Mouse (Mus musculus) G1E (cell line): ENCODE measurements around the gene Vars2. TPM values are rescaled to one million over a fixed set of nuclear protein-coding genes. Genes with fewer than 3 reads are reported as not detected.
A peak's percentile ranks its signal among the peaks of the same experiment; 100 is the strongest.

Experiments used
- ATAC-seq: 2 replicates; pipeline ENCODE4 v1.8.0; 2016; ENCODE audit warnings: mild to moderate bottlenecking; ENCODE audit not compliant: insufficient number of reproducible peaks, poor library complexity, low FRiP score, severe bottlenecking; ENCODE audit errors: extremely low read depth
- DNase-seq: peaks from one replicate; pipeline ENCODE4 v3.0.0; 2012; ENCODE audit warnings: low spot score
- H3K27me3 ChIP-seq: 2 replicates; pipeline ENCODE4 v1.6.1; 2012; ENCODE audit warnings: mild to moderate bottlenecking, low read length, inconsistent platforms; ENCODE audit not compliant: insufficient read depth
- H3K36me3 ChIP-seq: replicated peaks from 2 replicates; pipeline ENCODE3; 2012; ENCODE audit warnings: mild to moderate bottlenecking, inconsistent platforms
- H3K4me1 ChIP-seq: 2 replicates; pipeline ENCODE4 v1.6.1; 2012; ENCODE audit warnings: low read depth, low read length, inconsistent platforms, mixed read lengths; ENCODE audit not compliant: insufficient read depth
- H3K4me3 ChIP-seq: 2 replicates; pipeline ENCODE4 v1.5.1; 2012; ENCODE audit warnings: low read depth, mild to moderate bottlenecking, inconsistent platforms, low read length, moderate library complexity, mixed read lengths
- H3K9me3 ChIP-seq: replicated peaks from 2 replicates; pipeline ENCODE4 v1.6.1; 2012; ENCODE audit warnings: inconsistent platforms
- CTCF ChIP-seq: IDR thresholded peaks from 2 replicates; pipeline ENCODE4 v1.5.1; 2012; ENCODE audit warnings: low read depth, low read length, inconsistent platforms, mixed read lengths
- GATA1 ChIP-seq: IDR thresholded peaks from 2 replicates; pipeline ENCODE4 v1.6.1; 2012; ENCODE audit warnings: borderline replicate concordance, low read length, inconsistent platforms, mixed read lengths
- GATA2 ChIP-seq: IDR thresholded peaks from 2 replicates; pipeline ENCODE4 v1.6.1; 2012; ENCODE audit warnings: low read depth, low read length, inconsistent platforms, borderline replicate concordance
- POLR2AphosphoS5 ChIP-seq: IDR thresholded peaks from 2 replicates; pipeline ENCODE4 v1.6.1; 2012; ENCODE audit warnings: low read depth, low read length, inconsistent platforms; ENCODE audit not compliant: insufficient replicate concordance
- TAL1 ChIP-seq: conservative IDR thresholded peaks from 2 replicates; pipeline ENCODE4 v1.6.1; 2012; ENCODE audit warnings: low read depth, low read length, inconsistent platforms, mixed read lengths
- polyA plus RNA-seq: library from polyadenylated mRNA; stranded (reverse); fragments of >175 nt; gene quantifications from 2 replicates; pipeline ENCODE4 v1.2.3, GENCODE M21; 2012
- total RNA-seq, 2 experiments: library from RNA; stranded (forward) in 1 of 2; stranded (reverse) in 1 of 2; fragments of 200-1000 nt in 1 of 2; fragments of >200 nt in 1 of 2; fragmentation: Nextera tagmentation in 1 of 2; gene quantifications; 2 replicates each; pipeline ENCODE4 v1.2.3; 2014 to 2017

Gene Vars2
- total and polyA plus RNA-seq, 3 experiments = 11.0 to 93.9 (median 24.6) TPM

DNA sequence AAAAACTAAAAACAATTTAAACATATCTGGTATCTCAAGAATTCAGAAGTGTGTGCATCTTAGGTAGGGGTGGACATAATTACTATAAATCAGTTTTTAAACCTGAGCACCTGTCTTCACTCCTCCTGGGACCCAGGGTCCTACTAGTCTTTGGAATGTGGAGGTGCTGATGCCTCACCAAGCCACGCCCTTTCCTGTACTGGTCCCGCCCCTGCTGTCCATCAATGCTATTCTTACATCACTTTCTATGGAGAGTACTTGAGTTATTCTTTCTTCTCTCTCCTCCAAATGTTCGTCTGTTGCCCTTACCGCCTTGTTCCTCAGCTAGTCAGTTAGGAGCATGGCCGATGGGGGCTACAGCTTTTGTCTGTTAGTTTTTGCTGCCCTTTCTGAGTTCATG lies 31.0 kb downstream of the Vars2 start:
- H3K9me3 ChIP-seq = no peaks in the 10 kb centered on the region
- H3K27me3 ChIP-seq = peaks cover 9% of the 10 kb centered on the region
- H3K36me3 ChIP-seq = no peaks in the 10 kb centered on the region
- H3K4me3 ChIP-seq = no peak overlapping the region
- TF ChIP-seq GATA2 (no peak), POLR2AphosphoS5 (no peak), GATA1 (no peak), CTCF (no peak), TAL1 (no peak)
- ATAC-seq (no peak), DNase-seq (no peak)
- peaks cover 4% of the 10 kb centered on the region for H3K4me1 ChIP-seq

DNA sequence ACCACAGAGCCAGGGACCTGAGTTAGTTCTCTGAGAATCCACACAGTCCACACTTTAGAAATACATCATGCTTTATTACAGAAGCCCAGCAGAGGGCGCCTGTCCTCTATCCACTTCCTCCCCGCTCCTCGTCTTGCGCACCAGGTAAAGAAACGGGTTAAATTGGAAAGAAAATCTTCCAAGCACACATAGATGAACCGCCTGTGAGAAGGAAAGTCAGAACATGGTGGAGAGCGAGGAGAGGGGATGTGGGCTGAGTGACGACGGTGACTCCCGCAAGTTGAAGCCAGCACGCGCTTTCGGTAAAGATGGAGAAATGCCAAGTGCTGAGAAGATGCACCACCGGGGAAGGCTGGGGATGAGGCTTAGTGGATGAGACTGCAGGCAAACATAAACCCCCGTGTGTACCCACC lies 31.7 kb downstream of the Vars2 start:
- TF ChIP-seq CTCF = peak; percentile 45
- TF ChIP-seq GATA2 = no peak
- no peak for TF ChIP-seq GATA1
- TF ChIP-seq TAL1 = no peak
- TF ChIP-seq POLR2AphosphoS5 = no peak
- Histone ChIP-seq H3K27me3 (peaks cover 9% of the 10 kb centered on the region), H3K4me3 (peak overlapping the region; percentile 58; the same call in 1 of the 2 replicates), H3K36me3 (no peaks in the 10 kb centered on the region), H3K9me3 (no peaks in the 10 kb centered on the region), H3K4me1 (peaks cover 4% of the 10 kb centered on the region)
- ATAC-seq = no peak
- peak; percentile 30 for DNase-seq

DNA sequence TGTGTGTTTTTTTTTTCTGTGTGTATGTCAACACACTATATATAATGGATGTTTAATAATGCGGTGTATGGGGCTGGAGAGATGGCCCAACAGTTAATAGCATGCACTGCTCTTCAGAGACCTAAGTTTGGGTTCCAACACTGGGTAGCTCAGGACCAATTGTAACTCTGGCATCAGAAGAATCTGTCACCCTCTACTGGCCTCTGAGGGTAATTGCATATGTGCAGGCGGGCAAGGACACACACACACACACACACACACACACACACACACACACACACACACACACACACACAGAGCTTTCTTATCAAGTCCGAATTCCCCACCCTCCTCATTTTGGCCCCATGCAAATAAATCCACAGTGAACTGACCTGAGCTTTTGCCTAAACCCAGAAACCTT lies 32.2 kb downstream of the Vars2 start:
- H3K36me3 ChIP-seq = no peaks in the 10 kb centered on the region
- TF ChIP-seq CTCF = no peak
- TF ChIP-seq GATA2 = no peak
- no peak for TF ChIP-seq TAL1
- TF ChIP-seq GATA1 = no peak
- no peak for TF ChIP-seq POLR2AphosphoS5
- DNase-seq (no peak), ATAC-seq (no peak)
- H3K4me3 ChIP-seq = no peak overlapping the region
- H3K4me1 ChIP-seq = peaks cover 4% of the 10 kb centered on the region
- peaks cover 9% of the 10 kb centered on the region for H3K27me3 ChIP-seq
- H3K9me3 ChIP-seq = no peaks in the 10 kb centered on the region

DNA sequence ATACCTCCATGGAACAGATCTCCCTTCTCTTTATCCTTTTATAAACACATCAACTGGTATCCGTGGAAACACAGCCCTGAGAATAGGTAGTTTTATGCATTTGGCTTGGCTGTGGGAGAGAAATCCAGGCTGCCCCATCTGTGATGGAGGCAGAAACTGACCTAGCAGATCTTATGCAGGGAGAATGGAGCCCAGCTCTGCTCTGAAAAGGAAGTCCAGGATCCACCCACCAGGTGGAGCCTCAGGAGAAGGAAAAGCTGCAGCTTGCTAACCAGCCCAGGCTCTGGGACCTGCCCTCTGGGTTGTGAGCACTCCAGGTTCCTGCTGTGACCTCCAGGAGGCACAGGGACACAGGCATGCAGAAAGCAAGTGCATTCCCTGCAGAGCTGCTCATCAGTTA lies 33.4 kb downstream of the Vars2 start:
- DNase-seq (no peak), ATAC-seq (no peak)

DNA sequence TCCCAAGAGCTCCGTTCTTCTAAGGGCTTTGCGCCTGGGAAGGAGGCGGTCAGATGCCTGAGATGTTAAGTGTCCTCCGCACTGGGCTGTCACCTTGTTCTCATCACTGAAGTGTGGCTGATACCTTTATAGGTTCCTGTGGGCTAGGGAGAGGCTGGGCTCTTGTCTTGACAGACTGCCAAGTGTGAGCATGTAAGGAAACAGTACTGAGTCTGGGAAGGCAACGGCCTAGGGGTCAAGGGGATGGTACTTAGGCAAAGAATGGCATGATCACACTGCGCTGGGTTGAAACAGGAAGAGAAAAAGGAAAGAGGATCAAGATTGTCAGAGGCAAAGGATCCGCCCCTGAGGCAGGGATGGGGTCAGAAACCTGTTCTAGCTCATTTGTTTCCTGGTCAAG lies 40.9 kb downstream of the Vars2 start, which contains the start of gene Gm9573:
Gene Gm9573, minus strand, starts transcription at position 101 of the 400 bp plus-strand sequence.
- DNase-seq = no peak
- no peak for TF ChIP-seq GATA2
- TF ChIP-seq TAL1 = no peak
- TF ChIP-seq CTCF = no peak
- TF ChIP-seq GATA1 = no peak
- no peak for TF ChIP-seq POLR2AphosphoS5

More for the DNA sequence above, 33.4 kb downstream of the Vars2 start:
- no peaks in the 10 kb centered on the region for H3K9me3 ChIP-seq
- no peak for TF ChIP-seq CTCF
- no peak for TF ChIP-seq POLR2AphosphoS5
- H3K27me3 ChIP-seq = peaks cover 9% of the 10 kb centered on the region
- no peaks in the 10 kb centered on the region for H3K36me3 ChIP-seq
- no peak overlapping the region for H3K4me3 ChIP-seq
- H3K4me1 ChIP-seq = peaks cover 4% of the 10 kb centered on the region

DNA sequence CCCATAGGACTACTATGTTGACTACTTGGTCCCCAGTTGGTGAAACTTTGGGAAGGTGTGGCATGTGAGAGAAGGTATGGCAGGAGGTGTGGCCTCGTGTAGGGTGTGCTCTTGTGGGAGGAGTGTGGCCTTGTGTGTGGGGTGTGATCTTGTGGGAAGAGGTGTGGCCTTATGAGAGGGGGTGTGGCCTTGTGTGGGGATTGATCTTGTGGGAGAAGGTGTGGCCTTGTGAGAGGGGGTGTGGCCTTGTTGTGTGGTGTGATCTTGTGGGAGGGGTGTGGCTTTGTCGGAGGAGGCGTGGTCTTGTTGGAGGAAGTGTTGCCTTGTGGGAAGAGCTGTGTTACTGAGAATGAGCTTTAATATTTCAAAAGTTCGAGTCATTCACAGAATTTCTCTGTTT lies 50.3 kb downstream of the Vars2 start:
- Histone ChIP-seq H3K36me3 (no peaks in the 10 kb centered on the region), H3K4me1 (0 out of 2 replicates have a peak, but pooled peaks cover 4% of the 10 kb centered on the region), H3K9me3 (peaks cover 11% of the 10 kb centered on the region), H3K4me3 (no peak overlapping the region), H3K27me3 (no peaks in the 10 kb centered on the region)
- DNase-seq = no peak
- TF ChIP-seq POLR2AphosphoS5 (no peak), TAL1 (no peak), CTCF (no peak), GATA1 (no peak), GATA2 (no peak)
- ATAC-seq = no peak

More for the DNA sequence above, 40.9 kb downstream of the Vars2 start, which contains the start of gene Gm9573:
- Histone ChIP-seq H3K27me3 (no peaks in the 10 kb centered on the region), H3K4me1 (no peaks in the 10 kb centered on the region), H3K4me3 (no peak within 1 kb of the TSS), H3K9me3 (peaks cover 7% of the 10 kb centered on the region; the same call in 1 of the 2 replicates), H3K36me3 (no peaks in the 10 kb centered on the region)
- no peak for ATAC-seq

Other genes starting within 250 kb of the Vars2 start
Only the 20 nearest of the 25 such genes appear.
- not detected in 2 replicates for gene H2-Q7, start 228.4 kb downstream of the Vars2 start, total RNA-seq (2014; fragmentation: Nextera tagmentation)
- gene H2-Q7, start 228.4 kb downstream of the Vars2 start, total RNA-seq (2017) = 0.23 and 0.38 TPM in 2 replicates
- gene H2-Q7, start 228.4 kb downstream of the Vars2 start, polyA plus RNA-seq = 0.05 TPM in 1 of 2 replicates, not detected in the other
- gene H2-Q10, start 197.5 kb downstream of the Vars2 start, total RNA-seq (2014; fragmentation: Nextera tagmentation) = not detected in 2 replicates
- gene H2-Q10, start 197.5 kb downstream of the Vars2 start, total RNA-seq (2017) = 0.05 and 0.06 TPM in 2 replicates
- not detected in 2 replicates for gene H2-Q10, start 197.5 kb downstream of the Vars2 start, polyA plus RNA-seq
- gene Pou5f1, start 161.6 kb downstream of the Vars2 start, total RNA-seq (2014; fragmentation: Nextera tagmentation) = not detected in 2 replicates
- gene Pou5f1, start 161.6 kb downstream of the Vars2 start, total RNA-seq (2017) = 0.11 TPM in 1 of 2 replicates, not detected in the other
- not detected in 2 replicates for gene Pou5f1, start 161.6 kb downstream of the Vars2 start, polyA plus RNA-seq
- gene Tcf19, start 150.8 kb downstream of the Vars2 start, total RNA-seq (2014; fragmentation: Nextera tagmentation) = 67.4 and 74.5 TPM in 2 replicates
- 29.8 and 37.2 TPM in 2 replicates for gene Tcf19, start 150.8 kb downstream of the Vars2 start, total RNA-seq (2017)
- gene Tcf19, start 150.8 kb downstream of the Vars2 start, polyA plus RNA-seq = 62.1 and 63.4 TPM in 2 replicates
- gene Cchcr1, start 150.5 kb downstream of the Vars2 start, total RNA-seq (2014; fragmentation: Nextera tagmentation) = 13.3 and 14.1 TPM in 2 replicates
- gene Cchcr1, start 150.5 kb downstream of the Vars2 start, total RNA-seq (2017) = 12.3 and 12.5 TPM in 2 replicates
- 18.7 and 19.3 TPM in 2 replicates for gene Cchcr1, start 150.5 kb downstream of the Vars2 start, polyA plus RNA-seq
- gene Psors1c2, start 134.4 kb downstream of the Vars2 start, total RNA-seq (2014; fragmentation: Nextera tagmentation) = not detected in 2 replicates
- gene Psors1c2, start 134.4 kb downstream of the Vars2 start, total RNA-seq (2017) = 0.22 TPM in 1 of 2 replicates, not detected in the other
- 1.1 TPM in 2 replicates for gene Psors1c2, start 134.4 kb downstream of the Vars2 start, polyA plus RNA-seq
- gene Cdsn, start 115.5 kb downstream of the Vars2 start, total RNA-seq (2014; fragmentation: Nextera tagmentation) = not detected in 2 replicates
- gene Cdsn, start 115.5 kb downstream of the Vars2 start, total RNA-seq (2017) = not detected in 2 replicates
- gene Cdsn, start 115.5 kb downstream of the Vars2 start, polyA plus RNA-seq = not detected in 2 replicates
- not detected in 2 replicates for gene 2300002M23Rik, start 100.1 kb downstream of the Vars2 start, total RNA-seq (2014; fragmentation: Nextera tagmentation)
- gene 2300002M23Rik, start 100.1 kb downstream of the Vars2 start, total RNA-seq (2017) = 0.27 TPM in 1 of 2 replicates, not detected in the other
- not detected in 2 replicates for gene 2300002M23Rik, start 100.1 kb downstream of the Vars2 start, polyA plus RNA-seq
- gene Sfta2, start 66.0 kb downstream of the Vars2 start, total RNA-seq (2014; fragmentation: Nextera tagmentation) = not detected in 2 replicates
- gene Sfta2, start 66.0 kb downstream of the Vars2 start, total RNA-seq (2017) = not detected in 2 replicates
- gene Sfta2, start 66.0 kb downstream of the Vars2 start, polyA plus RNA-seq = not detected in 2 replicates
- not detected in 2 replicates for gene Gm9573, start 41.0 kb downstream of the Vars2 start, total RNA-seq (2014; fragmentation: Nextera tagmentation)
- 0.11 TPM in 1 of 2 replicates, not detected in the other for gene Gm9573, start 41.0 kb downstream of the Vars2 start, total RNA-seq (2017)
- not detected in 2 replicates for gene Gm9573, start 41.0 kb downstream of the Vars2 start, polyA plus RNA-seq
- not detected in 2 replicates for gene Mucl3, start 23.9 kb downstream of the Vars2 start, total RNA-seq (2014; fragmentation: Nextera tagmentation)
- 0.06 and 0.16 TPM in 2 replicates for gene Mucl3, start 23.9 kb downstream of the Vars2 start, total RNA-seq (2017)
- not detected in 2 replicates for gene Mucl3, start 23.9 kb downstream of the Vars2 start, polyA plus RNA-seq
- 33.4 and 45.3 TPM in 2 replicates for gene Gtf2h4, start 6.1 kb upstream of the Vars2 start, total RNA-seq (2014; fragmentation: Nextera tagmentation)
- gene Gtf2h4, start 6.1 kb upstream of the Vars2 start, total RNA-seq (2017) = 22.7 and 29.5 TPM in 2 replicates
- 26.4 and 27.1 TPM in 2 replicates for gene Gtf2h4, start 6.1 kb upstream of the Vars2 start, polyA plus RNA-seq
- not detected in 2 replicates for gene Ddr1, start 37.0 kb upstream of the Vars2 start, total RNA-seq (2014; fragmentation: Nextera tagmentation)
- gene Ddr1, start 37.0 kb upstream of the Vars2 start, total RNA-seq (2017) = 0.06 TPM in 1 of 2 replicates, not detected in the other
- gene Ddr1, start 37.0 kb upstream of the Vars2 start, polyA plus RNA-seq = 0.04 and 0.06 TPM in 2 replicates
- gene Ier3, start 154.1 kb upstream of the Vars2 start, total RNA-seq (2014; fragmentation: Nextera tagmentation) = 13.7 and 21.4 TPM in 2 replicates
- gene Ier3, start 154.1 kb upstream of the Vars2 start, total RNA-seq (2017) = 49.5 and 61.2 TPM in 2 replicates
- gene Ier3, start 154.1 kb upstream of the Vars2 start, polyA plus RNA-seq = 33.5 and 39.8 TPM in 2 replicates
- 68.5 and 73.7 TPM in 2 replicates for gene Flot1, start 155.6 kb upstream of the Vars2 start, total RNA-seq (2014; fragmentation: Nextera tagmentation)
- gene Flot1, start 155.6 kb upstream of the Vars2 start, total RNA-seq (2017) = 93.5 and 97.6 TPM in 2 replicates
- 65.3 and 84.9 TPM in 2 replicates for gene Flot1, start 155.6 kb upstream of the Vars2 start, polyA plus RNA-seq
- gene Tubb5, start 170.7 kb upstream of the Vars2 start, total RNA-seq (2014; fragmentation: Nextera tagmentation) = 677 and 817 TPM in 2 replicates
- 849 and 1,028 TPM in 2 replicates for gene Tubb5, start 170.7 kb upstream of the Vars2 start, total RNA-seq (2017)
- 299 and 510 TPM in 2 replicates for gene Tubb5, start 170.7 kb upstream of the Vars2 start, polyA plus RNA-seq
- gene Mdc1, start 173.9 kb upstream of the Vars2 start, total RNA-seq (2014; fragmentation: Nextera tagmentation) = 197 and 209 TPM in 2 replicates
- 10.8 and 15.8 TPM in 2 replicates for gene Mdc1, start 173.9 kb upstream of the Vars2 start, total RNA-seq (2017)
- 18.2 and 29.7 TPM in 2 replicates for gene Mdc1, start 173.9 kb upstream of the Vars2 start, polyA plus RNA-seq
- 39.9 and 59.9 TPM in 2 replicates for gene Nrm, start 193.7 kb upstream of the Vars2 start, total RNA-seq (2014; fragmentation: Nextera tagmentation)
- 51.0 and 53.3 TPM in 2 replicates for gene Nrm, start 193.7 kb upstream of the Vars2 start, total RNA-seq (2017)
- gene Nrm, start 193.7 kb upstream of the Vars2 start, polyA plus RNA-seq = 23.4 and 33.1 TPM in 2 replicates
- 61.9 and 73.7 TPM in 2 replicates for gene Ppp1r18, start 198.0 kb upstream of the Vars2 start, total RNA-seq (2014; fragmentation: Nextera tagmentation)
- gene Ppp1r18, start 198.0 kb upstream of the Vars2 start, total RNA-seq (2017) = 31.1 and 33.1 TPM in 2 replicates
- 87.9 and 103 TPM in 2 replicates for gene Ppp1r18, start 198.0 kb upstream of the Vars2 start, polyA plus RNA-seq
- gene Dhx16, start 212.2 kb upstream of the Vars2 start, total RNA-seq (2014; fragmentation: Nextera tagmentation) = 48.8 and 56.3 TPM in 2 replicates
- gene Dhx16, start 212.2 kb upstream of the Vars2 start, total RNA-seq (2017) = 76.8 and 81.1 TPM in 2 replicates
- 73.6 and 77.5 TPM in 2 replicates for gene Dhx16, start 212.2 kb upstream of the Vars2 start, polyA plus RNA-seq